Mouse (Mus musculus) heart, embryonic 11.5 days (tissue): Measurements from ENCODE around the gene 4930447C04Rik. TPM values are rescaled to one million over a fixed set of nuclear protein-coding genes. Genes with fewer than 3 reads are reported as not detected.

ENCODE experiments used
- ATAC-seq: fragments of 200-750 bp; cut with Nextera tagmentation; replicated peaks from 2 replicates; pipeline ENCODE4 v1.8.0; 2017; ENCODE audit warnings: moderate library complexity; ENCODE audit not compliant: insufficient number of reproducible peaks, low FRiP score, low TSS enrichment
- H3K27ac ChIP-seq: fragments of 300-500 bp; sonication (generic); 2 replicates; pipeline ENCODE4 v1.5.1; 2014; ENCODE audit warnings: mild to moderate bottlenecking, low read depth, low read length
- H3K27me3 ChIP-seq: fragments of 300-500 bp; sonication (generic); 2 replicates; pipeline ENCODE4 v1.6.1; 2014; ENCODE audit warnings: mild to moderate bottlenecking, low read length, mixed read lengths; ENCODE audit not compliant: control insufficient read depth, insufficient read depth
- H3K36me3 ChIP-seq: fragments of 300-500 bp; sonication (generic); 2 replicates; pipeline ENCODE4 v1.6.1; 2014; ENCODE audit warnings: mild to moderate bottlenecking, low read length, moderate library complexity, mixed read lengths; ENCODE audit not compliant: control insufficient read depth, insufficient read depth
- H3K4me1 ChIP-seq: fragments of 300-500 bp; sonication (generic); 2 replicates; pipeline ENCODE4 v1.6.1; 2014; ENCODE audit warnings: low read length; ENCODE audit not compliant: control insufficient read depth, insufficient read depth
- H3K4me2 ChIP-seq: fragments of 300-500 bp; sonication (generic); 2 replicates; pipeline ENCODE4 v1.6.1; 2014; ENCODE audit warnings: mild to moderate bottlenecking, moderate library complexity
- H3K4me3 ChIP-seq: fragments of 300-500 bp; sonication (generic); 2 replicates; pipeline ENCODE4 v1.5.1; 2014; ENCODE audit warnings: low read depth, low read length
- H3K9ac ChIP-seq: fragments of 300-500 bp; sonication (generic); 2 replicates; pipeline ENCODE4 v1.6.1; 2014; ENCODE audit warnings: mild to moderate bottlenecking, low read depth, low read length, moderate library complexity
- H3K9me3 ChIP-seq: fragments of 300-500 bp; sonication (generic); replicated peaks from 2 replicates; pipeline ENCODE4 v1.6.1; 2016; ENCODE audit warnings: low read length; ENCODE audit not compliant: control insufficient read depth
- WGBS: fragments of 180-500 bp; shearing (Covaris S2); extraction: QIAGEN DNeasy Blood & Tissue Kit; methylation state at CpG from one replicate; pipeline ENCODE4 v1.1.7; 2014; ENCODE audit not compliant: insufficient replicate concordance; 5-methylcytosine and 5-hydroxymethylcytosine counted together
- polyA plus RNA-seq: library from polyadenylated mRNA; unstranded; fragments of >200 nt; fragmentation: Nextera tagmentation; extraction: Ambion mirVana; gene quantifications from 2 replicates; pipeline ENCODE4 v1.2.1, GENCODE M21; 2014

The 4930447C04Rik gene
- polyA plus RNA-seq, 1 experiment from 2014 or later: 5.0 TPM

DNA sequence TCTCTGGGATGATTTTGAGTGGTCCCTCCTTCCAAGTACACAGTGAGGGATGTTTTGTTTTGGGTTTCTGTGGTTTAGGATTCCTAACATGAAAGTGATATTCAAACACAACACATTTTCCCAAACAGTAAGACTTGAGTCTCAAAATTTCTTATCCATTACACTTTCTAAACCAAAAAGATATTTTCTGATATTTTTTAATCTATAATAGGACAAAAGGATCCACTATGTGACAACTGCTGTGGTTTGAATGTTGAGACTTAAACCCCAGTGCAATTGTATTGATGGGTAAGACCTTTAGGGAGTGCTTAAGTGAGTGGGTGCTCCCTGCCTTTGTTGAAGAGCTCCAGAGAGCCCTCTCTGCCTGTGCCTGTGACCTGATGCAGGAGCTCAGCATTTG is 6.2 kb upstream of the 4930447C04Rik start:
- ATAC-seq: no peak
- Histone ChIP-seq H3K27ac (no peak overlapping the region), H3K4me2 (no peak overlapping the region), H3K4me1 (peaks cover 2% of the 10 kb centered on the region; the same call in 1 of the 2 replicates), H3K27me3 (peaks cover 71% of the 10 kb centered on the region), H3K36me3 (no peaks in the 10 kb centered on the region), H3K9me3 (no peaks in the 10 kb centered on the region), H3K9ac (no peak overlapping the region), H3K4me3 (no peak overlapping the region)

GRCm38 (mm10) chr12:72946064-72946395 is 5.5 kb upstream of the 4930447C04Rik start:
- no peak for ATAC-seq
- H3K4me2 ChIP-seq: peak overlapping the region; percentile 75
- H3K27ac ChIP-seq: no peak overlapping the region
- peak overlapping the region; percentile 48; the same call in 1 of the 2 replicates for H3K4me3 ChIP-seq
- no peaks in the 10 kb centered on the region for H3K36me3 ChIP-seq
- H3K27me3 ChIP-seq: peaks cover 79% of the 10 kb centered on the region
- no peaks in the 10 kb centered on the region for H3K9me3 ChIP-seq
- no peak overlapping the region for H3K9ac ChIP-seq
- H3K4me1 ChIP-seq: peaks cover 2% of the 10 kb centered on the region; the same call in 1 of the 2 replicates
- WGBS: 6% methylated on average over 8 of the region's 8 CpGs

DNA sequence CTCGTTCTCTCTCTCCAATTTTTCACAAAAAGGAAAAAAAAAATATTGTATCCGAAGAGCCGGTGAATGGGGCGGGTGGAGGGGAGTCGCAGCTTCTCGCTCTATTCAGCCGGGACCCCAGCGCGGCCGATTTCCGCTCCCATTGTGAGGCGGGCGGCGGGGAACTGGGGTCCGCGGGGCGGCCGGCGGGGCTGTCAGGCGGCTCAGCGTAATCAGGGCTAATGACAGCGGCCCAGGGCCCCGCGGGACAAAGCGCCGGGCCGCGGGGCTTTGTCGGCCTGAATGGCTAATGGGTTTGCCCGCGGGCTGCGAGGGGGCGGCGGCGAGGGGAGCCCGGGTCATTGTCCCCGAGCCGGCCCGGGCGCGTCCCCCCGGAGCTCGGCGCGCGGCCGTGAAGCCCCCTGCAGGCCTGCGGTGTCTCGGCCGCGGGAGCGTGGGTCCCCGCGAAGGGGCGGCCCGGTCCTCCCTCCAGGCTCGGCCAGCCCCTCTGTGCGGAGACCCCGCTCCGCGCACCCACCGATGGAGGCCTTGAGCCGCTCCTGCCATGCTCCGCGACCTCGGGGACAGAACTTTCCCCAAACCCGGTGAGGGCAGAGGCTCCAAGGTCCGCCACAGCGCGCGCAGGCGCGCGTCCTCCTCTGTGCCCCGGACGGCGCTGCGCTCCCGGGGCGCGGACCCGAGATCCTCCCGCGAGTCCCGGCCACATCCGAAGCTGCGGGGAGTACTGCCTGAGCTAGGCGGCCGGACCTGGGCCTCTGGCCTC is 4.9 kb upstream of the 4930447C04Rik start:
- H3K27ac ChIP-seq: no peak overlapping the region
- no peaks in the 10 kb centered on the region for H3K36me3 ChIP-seq
- peaks cover 2% of the 10 kb centered on the region; the same call in 1 of the 2 replicates for H3K4me1 ChIP-seq
- H3K9ac ChIP-seq: 0 out of 2 replicates have a peak overlapping the region, but pooled peaks have one; percentile 34
- no peak for ATAC-seq
- H3K4me2 ChIP-seq: peak overlapping the region; percentile 75
- WGBS: under 1% methylated on average over 73 of the region's 89 CpGs
- peaks cover 84% of the 10 kb centered on the region for H3K27me3 ChIP-seq
- H3K9me3 ChIP-seq: no peaks in the 10 kb centered on the region
- peak overlapping the region; percentile 48 for H3K4me3 ChIP-seq

DNA sequence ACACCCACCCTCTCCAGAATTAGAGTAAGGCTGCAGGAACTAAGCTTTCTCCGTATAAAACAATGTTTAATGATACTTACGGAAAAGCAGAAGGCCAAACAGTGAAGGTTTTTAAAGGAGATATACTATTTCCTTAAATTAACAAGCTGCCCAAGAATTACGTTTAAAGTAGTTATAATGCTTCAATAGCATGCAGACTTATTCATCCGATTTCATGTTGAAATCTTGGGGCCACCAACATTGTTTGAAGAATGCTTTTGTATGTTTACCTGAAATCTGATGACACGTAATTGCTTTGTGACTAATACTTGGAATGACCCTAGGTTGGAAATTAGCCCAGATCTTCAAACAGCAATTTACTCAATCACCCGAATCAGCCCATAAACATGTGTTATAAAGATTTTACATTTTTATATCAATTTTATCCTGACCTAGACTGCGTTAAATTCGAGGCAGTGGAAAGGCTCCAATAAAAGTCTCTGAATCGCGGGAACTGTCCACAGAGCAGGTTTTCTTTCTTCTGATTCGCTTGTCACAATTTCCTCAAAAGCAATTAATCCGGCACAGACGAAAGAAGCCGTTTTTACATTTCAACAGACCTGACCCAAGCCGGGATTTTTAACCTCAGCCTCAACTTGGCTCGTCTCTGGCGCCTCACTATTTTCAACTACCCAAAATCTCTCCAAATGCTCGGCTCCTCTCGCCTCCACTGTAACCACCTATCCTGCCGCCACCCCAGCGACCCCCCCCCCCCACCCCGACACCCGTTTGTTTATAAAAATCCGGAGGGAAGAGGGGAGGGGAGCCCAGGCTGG is 4.0 kb upstream of the 4930447C04Rik start:
- WGBS: 2% methylated on average over 24 of the region's 24 CpGs
- Histone ChIP-seq H3K4me3 (peak overlapping the region; percentile 48), H3K4me1 (peaks cover 7% of the 10 kb centered on the region), H3K9ac (no peak overlapping the region), H3K36me3 (no peaks in the 10 kb centered on the region), H3K4me2 (peak overlapping the region; percentile 75), H3K27me3 (peaks cover 87% of the 10 kb centered on the region), H3K27ac (no peak overlapping the region), H3K9me3 (no peaks in the 10 kb centered on the region)
- no peak for ATAC-seq

GRCm38 (mm10) chr12:72943574-72944110 is 3.1 kb upstream of the 4930447C04Rik start:
- peaks cover 89% of the 10 kb centered on the region for H3K27me3 ChIP-seq
- no peaks in the 10 kb centered on the region for H3K36me3 ChIP-seq
- H3K4me1 ChIP-seq: peaks cover 12% of the 10 kb centered on the region
- H3K9ac ChIP-seq: no peak overlapping the region
- ATAC-seq: no peak
- H3K27ac ChIP-seq: no peak overlapping the region
- 15% methylated on average over 2 of the region's 2 CpGs for WGBS
- H3K4me2 ChIP-seq: no peak overlapping the region
- H3K9me3 ChIP-seq: no peaks in the 10 kb centered on the region
- no peak overlapping the region for H3K4me3 ChIP-seq

- 30% methylated on average over 6 of the region's 6 CpGs for WGBS
- no peak for ATAC-seq
- Histone ChIP-seq H3K27ac (no peak overlapping the region), H3K4me3 (no peak overlapping the region), H3K27me3 (peaks cover 92% of the 10 kb centered on the region), H3K9ac (no peak overlapping the region), H3K4me1 (peaks cover 12% of the 10 kb centered on the region), H3K36me3 (no peaks in the 10 kb centered on the region), H3K4me2 (no peak overlapping the region), H3K9me3 (no peaks in the 10 kb centered on the region)
Measured at GRCm38 (mm10) chr12:72942171-72942570, 1.6 kb upstream of the 4930447C04Rik start.

DNA sequence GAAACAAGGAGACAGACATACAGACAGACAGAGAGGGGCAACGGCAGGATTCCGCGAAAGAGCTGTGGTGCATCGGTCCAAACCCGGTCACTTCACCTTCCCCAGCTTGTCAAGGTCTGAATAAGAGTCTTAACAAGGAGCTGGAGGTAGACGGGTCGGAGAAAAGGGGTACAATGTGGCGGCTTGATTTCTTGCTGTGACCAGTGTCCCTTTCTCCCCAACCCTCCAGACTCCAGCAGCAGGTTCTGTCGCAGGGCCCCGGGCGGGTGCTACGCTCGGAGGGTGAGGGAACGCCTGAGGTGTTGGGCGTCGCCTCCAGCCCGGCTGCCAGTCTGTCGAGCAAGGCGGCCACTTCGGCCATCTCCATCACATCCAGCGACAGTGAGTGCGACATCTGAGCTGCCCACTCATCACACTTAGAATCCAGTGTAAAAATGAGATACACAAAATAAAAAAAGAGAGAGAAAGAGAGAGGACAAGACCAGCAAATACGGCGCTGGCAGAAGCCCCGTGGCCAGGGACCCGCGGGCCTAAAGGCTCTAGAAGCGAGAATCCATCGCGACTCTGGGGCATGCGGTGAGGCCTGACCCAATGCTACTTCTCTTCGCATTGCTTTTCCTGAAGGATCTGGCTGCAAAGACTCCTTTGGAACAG is 951 bp upstream of the 4930447C04Rik start:
- under 1% methylated on average over 32 of the region's 32 CpGs for WGBS
- peaks cover 94% of the 10 kb centered on the region for H3K27me3 ChIP-seq
- H3K4me2 ChIP-seq: no peak overlapping the region

DNA sequence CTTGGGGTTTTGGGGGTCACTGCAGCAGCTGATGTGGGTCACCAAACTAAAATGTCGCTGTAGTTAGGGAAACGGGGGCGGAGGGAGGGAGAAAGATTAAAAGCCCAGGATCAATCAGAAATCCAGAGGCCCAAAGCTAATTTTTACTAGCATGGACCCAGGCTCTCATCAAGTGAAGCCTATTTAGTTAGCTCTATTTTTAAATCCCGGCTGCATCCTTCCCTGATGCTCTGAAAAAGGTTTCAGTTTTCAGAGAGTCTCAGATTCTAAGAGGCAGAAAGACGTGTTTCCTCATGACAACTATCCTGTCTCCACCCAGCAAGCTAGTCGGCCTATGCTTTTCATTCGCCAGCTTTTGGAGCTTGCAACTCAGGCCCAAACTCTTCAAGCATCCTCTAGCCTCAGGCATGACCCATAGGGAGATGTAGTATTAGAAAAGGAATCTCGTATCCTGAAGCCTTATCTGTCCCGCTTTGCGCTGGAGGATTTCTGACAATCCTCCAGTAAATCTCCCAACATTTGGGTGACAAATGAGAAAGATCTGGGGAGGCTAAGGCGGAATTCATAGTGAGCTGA is 336 bp upstream of the 4930447C04Rik start:
- no peak overlapping the region for H3K27ac ChIP-seq
- H3K4me3 ChIP-seq: no peak overlapping the region
- ATAC-seq: no peak
- H3K36me3 ChIP-seq: no peaks in the 10 kb centered on the region
- WGBS: 2% methylated on average over 11 of the region's 11 CpGs
- peaks cover 12% of the 10 kb centered on the region for H3K4me1 ChIP-seq
- peaks cover 93% of the 10 kb centered on the region for H3K27me3 ChIP-seq
- H3K4me2 ChIP-seq: no peak overlapping the region
- no peaks in the 10 kb centered on the region for H3K9me3 ChIP-seq
- H3K9ac ChIP-seq: no peak overlapping the region

More for the DNA sequence above, 951 bp upstream of the 4930447C04Rik start:
- Histone ChIP-seq H3K9me3 (no peaks in the 10 kb centered on the region), H3K9ac (no peak overlapping the region), H3K4me1 (peaks cover 12% of the 10 kb centered on the region), H3K4me3 (0 out of 2 replicates have a peak overlapping the region, but pooled peaks have one; percentile 3), H3K27ac (no peak overlapping the region), H3K36me3 (no peaks in the 10 kb centered on the region)
- ATAC-seq: no peak
